Mouse (Mus musculus): ENCODE results near the gene Chst14.
A peak's percentile ranks its signal among the peaks of the same experiment; 100 is the strongest.

DNA sequence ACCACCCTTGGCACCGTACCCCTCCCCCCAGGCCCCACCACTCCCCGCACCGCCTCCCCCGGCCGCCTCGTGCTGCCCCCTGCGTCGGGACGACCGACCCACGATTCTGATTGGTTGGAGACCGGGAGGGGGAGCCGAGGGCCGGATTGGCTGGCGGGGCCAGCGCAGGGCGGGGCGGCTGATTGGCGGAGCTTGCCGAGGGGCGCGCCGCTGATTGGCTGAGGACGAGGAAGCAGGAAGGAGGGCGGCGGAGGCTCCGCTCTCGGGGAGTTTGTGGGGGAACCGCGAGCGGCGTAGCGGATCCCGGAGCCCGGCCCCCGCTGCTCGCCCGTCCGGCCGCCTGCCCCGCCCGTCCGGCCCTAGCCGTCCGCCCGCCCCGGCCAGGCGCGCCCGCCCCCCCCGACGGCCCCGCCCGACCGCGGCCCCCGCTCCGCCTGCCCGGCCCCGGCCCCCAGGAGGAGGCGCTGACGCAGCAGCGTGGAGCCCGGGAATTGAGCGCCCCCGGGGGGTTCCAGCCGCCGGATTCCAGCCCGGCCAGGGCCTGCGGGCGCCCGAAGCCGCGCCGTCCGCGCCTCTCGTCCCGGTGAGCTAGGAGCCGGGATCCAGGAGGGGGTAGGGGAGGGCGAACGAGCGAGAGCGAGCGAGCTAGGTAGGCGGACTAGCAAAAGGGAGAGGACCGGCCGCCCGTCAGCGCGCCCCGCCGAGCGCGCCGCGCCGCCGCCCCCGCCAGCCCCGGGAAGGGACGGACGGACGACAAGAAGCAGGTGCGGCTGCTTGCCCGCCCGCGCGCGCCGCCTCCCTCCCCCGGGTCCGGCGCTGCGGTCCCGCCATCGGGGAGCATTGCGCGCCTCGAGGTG is 24.9 kb upstream of the Chst14 start:
- TF ChIP-seq CTCF (IDR thresholded peaks at IDR 0.05; ENCODE audit: control insufficient read depth, insufficient read depth, insufficient replicate concordance, low read depth, low read length) (no peak), POLR2A (IDR thresholded peaks at IDR 0.05; ENCODE audit: control insufficient read depth, low read depth, low read length) (peak; percentile 50; the same call in 1 of the 2 replicates)
